Mouse (Mus musculus): ENCODE measurements around the gene Mospd1. TPM values are rescaled to one million over a fixed set of nuclear protein-coding genes. Genes with fewer than 3 reads are reported as not detected.

Gene Mospd1
- total and polyA plus RNA-seq, 3 experiments = 4.4 to 14.5 (median 7.0) TPM

GRCm38 (mm10) chrX:53348374-53348773 lies 21.9 kb downstream of the Mospd1 start:
- dilution Hi-C loops (cut with MboI; ENCODE audit: extremely low pct_ligation_motif_present, extremely low pct_unique_long_range_greater_than_20kb, low sequenced_read_pairs) = no loop called here
- Histone ChIP-seq H3K4me2 (ENCODE audit: insufficient read depth, low read depth, poor library complexity, severe bottlenecking) (no peak overlapping the region), H3K4me1 (ENCODE audit: control insufficient read depth in 1 of 2, insufficient read depth in 2 of 2) (no peaks in the 10 kb centered on the region), H3K36me3 (replicated peaks in 1 of 2; ENCODE audit: control insufficient read depth in 1 of 2, insufficient read depth in 1 of 2, low read length in 1 of 2) (peaks cover 0 to 17% of the 10 kb centered on the region in 2 experiments), H3K27ac (ENCODE audit: insufficient read depth, low read depth) (no peak overlapping the region), H3K4me3 (replicated peaks in 1 of 3; ENCODE audit: low read depth in 2 of 3, low read length in 2 of 3, poor library complexity in 1 of 3) (no peak overlapping the region), H3K9me3 (replicated peaks; ENCODE audit: low read length) (no peaks in the 10 kb centered on the region), H3K79me2 (replicated peaks; ENCODE audit: control insufficient read depth, extremely low read depth, insufficient read depth, poor library complexity, severe bottlenecking) (no peaks in the 10 kb centered on the region), H3K27me3 (replicated peaks) (no peaks in the 10 kb centered on the region), H3K9ac (ENCODE audit: insufficient read depth, low read depth) (no peak overlapping the region)
- DNase-seq (ENCODE audit: extremely low read depth) = no peak
- in situ Hi-C loops (cut with MboI; ENCODE audit: low pct_ligation_motif_present, low pct_unique_long_range_greater_than_20kb, low sequenced_read_pairs) = no loop called here
- TF ChIP-seq ELF1 (IDR thresholded peaks at IDR 0.05; ENCODE audit: low read depth, low read length) (no peak), USF1 (IDR thresholded peaks at IDR 0.05; ENCODE audit: low read depth, low read length) (no peak), NELFE (IDR thresholded peaks at IDR 0.05; ENCODE audit: low read depth, low read length) (no peak), SIN3A (IDR thresholded peaks at IDR 0.05; ENCODE audit: low read length) (no peak), E2F4 (IDR thresholded peaks at IDR 0.05; ENCODE audit: insufficient replicate concordance, low read depth, low read length) (no peak), CHD2 (IDR thresholded peaks at IDR 0.05; ENCODE audit: low read length) (no peak), TCF12 (IDR thresholded peaks at IDR 0.05; ENCODE audit: low read depth, low read length) (no peak), CTCF (conservative IDR thresholded peaks at IDR 0.05 in 1 of 2, IDR thresholded peaks at IDR 0.05 in 1 of 2; ENCODE audit: low read depth in 2 of 2, low read length in 2 of 2) (no peak), JUND (conservative IDR thresholded peaks at IDR 0.05; ENCODE audit: low read depth, low read length) (no peak), PAX5 (IDR thresholded peaks at IDR 0.05; ENCODE audit: low read length) (no peak), SMC3 (IDR thresholded peaks at IDR 0.05; ENCODE audit: low read depth, low read length) (no peak), ETS1 (conservative IDR thresholded peaks at IDR 0.05; ENCODE audit: low read depth, low read length) (no peak), HCFC1 (IDR thresholded peaks at IDR 0.05; ENCODE audit: low read depth, low read length) (no peak), MYC (IDR thresholded peaks at IDR 0.05; ENCODE audit: low read depth, low read length) (no peak), ZMIZ1 (IDR thresholded peaks at IDR 0.05; ENCODE audit: low read depth, low read length) (no peak), IRF4 (IDR thresholded peaks at IDR 0.05; ENCODE audit: low read depth, low read length) (no peak), BHLHE40 (IDR thresholded peaks at IDR 0.05; ENCODE audit: low read depth, low read length) (no peak)

- no peaks in the 10 kb centered on the region for H3K27me3 ChIP-seq (replicated peaks)
- no peak overlapping the region for H3K4me3 ChIP-seq (replicated peaks in 1 of 3; ENCODE audit: low read depth in 2 of 3, low read length in 2 of 3, poor library complexity in 1 of 3)
- H3K79me2 ChIP-seq (replicated peaks; ENCODE audit: control insufficient read depth, extremely low read depth, insufficient read depth, poor library complexity, severe bottlenecking) = no peaks in the 10 kb centered on the region
- no peak overlapping the region for H3K4me2 ChIP-seq (ENCODE audit: insufficient read depth, low read depth, poor library complexity, severe bottlenecking)
- no peak overlapping the region for H3K9ac ChIP-seq (ENCODE audit: insufficient read depth, low read depth)
- in situ Hi-C loops (cut with MboI; ENCODE audit: low pct_ligation_motif_present, low pct_unique_long_range_greater_than_20kb, low sequenced_read_pairs) = no loop called here
- DNase-seq (ENCODE audit: extremely low read depth) = peak; percentile 38
- H3K27ac ChIP-seq (ENCODE audit: insufficient read depth, low read depth) = no peak overlapping the region
- peak; percentile 62 to 71 for TF ChIP-seq CTCF (conservative IDR thresholded peaks at IDR 0.05 in 1 of 2, IDR thresholded peaks at IDR 0.05 in 1 of 2; ENCODE audit: low read depth in 2 of 2, low read length in 2 of 2)
- peak; percentile 50 for TF ChIP-seq SMC3 (IDR thresholded peaks at IDR 0.05; ENCODE audit: low read depth, low read length)
- peak; percentile 58 for TF ChIP-seq RAD21 (IDR thresholded peaks at IDR 0.05; ENCODE audit: low read depth, low read length)
- TF ChIP-seq MEF2A (IDR thresholded peaks at IDR 0.05; ENCODE audit: borderline replicate concordance, low read depth, low read length) = no peak
- TF ChIP-seq ZC3H11A (IDR thresholded peaks at IDR 0.05; ENCODE audit: low read depth, low read length) = no peak
- dilution Hi-C loops (cut with MboI; ENCODE audit: extremely low pct_ligation_motif_present, extremely low pct_unique_long_range_greater_than_20kb, low sequenced_read_pairs) = no loop called here
- H3K4me1 ChIP-seq (ENCODE audit: control insufficient read depth in 1 of 2, insufficient read depth in 2 of 2) = no peaks in the 10 kb centered on the region
- no peaks in the 10 kb centered on the region for H3K36me3 ChIP-seq (replicated peaks in 1 of 2; ENCODE audit: control insufficient read depth in 1 of 2, insufficient read depth in 1 of 2, low read length in 1 of 2)
- H3K9me3 ChIP-seq (replicated peaks; ENCODE audit: low read length) = no peaks in the 10 kb centered on the region
Observed at GRCm38 (mm10) chrX:53341531-53341930, 28.8 kb downstream of the Mospd1 start.

All from CH12.LX (cell line).